Mouse (Mus musculus) retina, postnatal 1 day (tissue): ENCODE results near the gene Ltb4r1.

Experiments used
- DNase-seq: peaks from one replicate; pipeline ENCODE4 v3.0.0-alpha.2; 2012

Ltb4r1 gene

GRCm38 (mm10) chr14:55747051-55747847 lies 18.5 kb upstream of the Ltb4r1 start:
- no peak for DNase-seq

- no peak for DNase-seq
Measured at GRCm38 (mm10) chr14:55757566-55757965, 8.2 kb upstream of the Ltb4r1 start.

GRCm38 (mm10) chr14:55758363-55758784 lies 7.4 kb upstream of the Ltb4r1 start, which contains the start of gene Cideb:
Gene Cideb (minus strand): TSS chr14:55758458.
- peak; percentile 83 for DNase-seq

GRCm38 (mm10) chr14:55760156-55760555 lies 5.6 kb upstream of the Ltb4r1 start:
- peak; percentile 89 for DNase-seq

GRCm38 (mm10) chr14:55761163-55761562 lies 4.6 kb upstream of the Ltb4r1 start, which contains the start of gene Ltb4r2:
Gene Ltb4r2 (plus strand): TSS chr14:55761428.
- DNase-seq: no peak

GRCm38 (mm10) chr14:55762001-55762821 lies 3.6 kb upstream of the Ltb4r1 start:
- DNase-seq: peak; percentile 74

- no peak for DNase-seq
Measured at GRCm38 (mm10) chr14:55763166-55763565, 2.6 kb upstream of the Ltb4r1 start.

- DNase-seq: peak; percentile 78
Measured at GRCm38 (mm10) chr14:55767519-55768414, 2.0 kb downstream of the Ltb4r1 start.

GRCm38 (mm10) chr14:55768555-55768954 lies 2.8 kb downstream of the Ltb4r1 start:
- no peak for DNase-seq

- no peak for DNase-seq
Measured at GRCm38 (mm10) chr14:55769087-55769703, 3.4 kb downstream of the Ltb4r1 start.

GRCm38 (mm10) chr14:55776711-55777110 lies 10.9 kb downstream of the Ltb4r1 start:
- no peak for DNase-seq

- no peak for DNase-seq
Measured at GRCm38 (mm10) chr14:55777176-55777575, 11.4 kb downstream of the Ltb4r1 start.

- DNase-seq: no peak
Measured at GRCm38 (mm10) chr14:55777806-55778205, 12.0 kb downstream of the Ltb4r1 start.

GRCm38 (mm10) chr14:55778686-55779085 lies 12.9 kb downstream of the Ltb4r1 start:
- DNase-seq: no peak

GRCm38 (mm10) chr14:55779656-55780055 lies 13.9 kb downstream of the Ltb4r1 start:
- DNase-seq: no peak

- no peak for DNase-seq
Measured at GRCm38 (mm10) chr14:55780736-55781135, 15.0 kb downstream of the Ltb4r1 start.

- peak; percentile 84 for DNase-seq
Measured at GRCm38 (mm10) chr14:55781310-55781709, 15.5 kb downstream of the Ltb4r1 start.

GRCm38 (mm10) chr14:55782361-55782960 lies 16.7 kb downstream of the Ltb4r1 start:
- DNase-seq: no peak

GRCm38 (mm10) chr14:55783171-55783957 lies 17.6 kb downstream of the Ltb4r1 start:
- DNase-seq: no peak

GRCm38 (mm10) chr14:55783958-55784235 lies 18.1 kb downstream of the Ltb4r1 start, which contains the start of gene Adcy4:
Gene Adcy4 (minus strand): TSS chr14:55784095.
- no peak for DNase-seq

GRCm38 (mm10) chr14:55785195-55785594 lies 19.4 kb downstream of the Ltb4r1 start:
- DNase-seq: peak; percentile 44
